Mouse (Mus musculus): ENCODE data around the gene Rgma. TPM values are rescaled to one million over a fixed set of nuclear protein-coding genes. Genes with fewer than 3 reads are reported as not detected.

Gene Rgma
- total RNA-seq, 1 experiment from 2014 or later: not detected

GRCm38 (mm10) chr7:73369992-73370391 is 5.3 kb upstream of the Rgma start:
- no peak; the same call in 1 of the 2 replicates for ATAC-seq (replicated peaks; ENCODE audit: low read depth, poor library complexity, severe bottlenecking)

DNA sequence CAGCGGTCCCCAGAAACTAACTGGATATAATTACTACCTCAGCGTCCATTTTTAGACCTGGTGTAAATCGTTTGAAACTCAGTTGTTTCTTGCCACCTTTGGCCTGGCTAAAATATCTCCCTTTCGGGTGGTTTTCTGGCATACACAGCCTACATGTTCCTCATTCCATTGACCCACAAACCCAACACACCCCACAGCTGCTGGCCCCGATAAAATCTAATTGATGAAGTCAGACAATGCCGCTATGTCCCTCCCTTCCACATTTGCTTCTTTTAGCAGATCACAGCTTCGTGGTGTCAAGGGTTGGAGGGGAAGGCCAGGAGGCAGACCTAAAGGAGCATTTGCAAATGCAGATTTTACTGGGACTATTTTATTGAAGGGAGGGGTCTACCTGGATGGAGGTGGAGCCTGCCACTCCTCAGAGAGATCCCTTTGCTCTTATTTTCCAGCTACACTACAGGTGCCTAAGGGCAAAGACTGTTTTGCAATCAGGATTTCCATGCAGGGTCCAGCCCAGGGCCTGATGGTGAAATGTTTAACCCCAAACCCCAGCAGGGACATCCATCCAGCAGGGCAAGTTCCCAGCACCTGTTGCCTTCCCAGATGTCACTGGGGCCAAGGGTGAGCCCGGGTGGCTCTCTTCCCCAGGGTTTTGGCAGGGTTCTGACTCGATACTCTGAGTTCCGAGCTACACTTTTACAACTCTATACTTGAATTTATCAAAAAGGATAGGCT is 3.6 kb upstream of the Rgma start:
- 0 out of 2 replicates have a peak, but pooled peaks have one; percentile 26 for ATAC-seq (replicated peaks; ENCODE audit: low read depth, poor library complexity, severe bottlenecking)

DNA sequence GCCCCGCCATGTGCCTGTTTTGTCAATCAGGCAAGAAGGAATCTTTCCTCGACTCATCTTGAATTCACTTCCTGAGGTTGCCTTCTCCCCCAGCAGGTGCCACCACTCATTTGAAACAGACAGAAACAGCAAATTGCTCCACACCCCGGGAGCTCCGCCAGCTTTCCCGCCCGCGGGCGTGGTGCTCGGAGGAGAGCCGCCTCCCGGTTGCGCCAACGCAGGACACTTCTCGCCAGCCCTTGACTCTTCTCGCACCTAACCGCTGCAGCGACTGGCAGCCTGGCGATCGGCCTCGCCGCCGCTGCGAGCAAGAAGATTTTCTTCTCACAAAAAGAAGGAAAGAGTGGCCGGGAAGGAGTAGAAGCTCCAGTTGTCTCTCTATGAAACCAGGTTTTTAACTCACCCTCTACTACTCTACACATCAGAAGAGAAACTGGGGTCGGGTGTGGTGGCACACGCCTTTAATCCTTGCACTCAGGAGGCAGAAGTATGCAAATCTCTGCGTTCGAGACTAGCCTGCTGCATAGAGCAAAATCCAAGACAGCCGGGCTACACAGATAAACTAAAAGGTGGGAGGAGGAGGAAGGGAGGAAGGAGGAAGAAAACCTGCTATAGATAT is 2.8 kb upstream of the Rgma start:
- ATAC-seq (replicated peaks; ENCODE audit: low read depth, poor library complexity, severe bottlenecking): peak; percentile 34; the same call in 1 of the 2 replicates

GRCm38 (mm10) chr7:73374727-73375126 is 582 bp upstream of the Rgma start:
- ATAC-seq (replicated peaks; ENCODE audit: low read depth, poor library complexity, severe bottlenecking): no peak

DNA sequence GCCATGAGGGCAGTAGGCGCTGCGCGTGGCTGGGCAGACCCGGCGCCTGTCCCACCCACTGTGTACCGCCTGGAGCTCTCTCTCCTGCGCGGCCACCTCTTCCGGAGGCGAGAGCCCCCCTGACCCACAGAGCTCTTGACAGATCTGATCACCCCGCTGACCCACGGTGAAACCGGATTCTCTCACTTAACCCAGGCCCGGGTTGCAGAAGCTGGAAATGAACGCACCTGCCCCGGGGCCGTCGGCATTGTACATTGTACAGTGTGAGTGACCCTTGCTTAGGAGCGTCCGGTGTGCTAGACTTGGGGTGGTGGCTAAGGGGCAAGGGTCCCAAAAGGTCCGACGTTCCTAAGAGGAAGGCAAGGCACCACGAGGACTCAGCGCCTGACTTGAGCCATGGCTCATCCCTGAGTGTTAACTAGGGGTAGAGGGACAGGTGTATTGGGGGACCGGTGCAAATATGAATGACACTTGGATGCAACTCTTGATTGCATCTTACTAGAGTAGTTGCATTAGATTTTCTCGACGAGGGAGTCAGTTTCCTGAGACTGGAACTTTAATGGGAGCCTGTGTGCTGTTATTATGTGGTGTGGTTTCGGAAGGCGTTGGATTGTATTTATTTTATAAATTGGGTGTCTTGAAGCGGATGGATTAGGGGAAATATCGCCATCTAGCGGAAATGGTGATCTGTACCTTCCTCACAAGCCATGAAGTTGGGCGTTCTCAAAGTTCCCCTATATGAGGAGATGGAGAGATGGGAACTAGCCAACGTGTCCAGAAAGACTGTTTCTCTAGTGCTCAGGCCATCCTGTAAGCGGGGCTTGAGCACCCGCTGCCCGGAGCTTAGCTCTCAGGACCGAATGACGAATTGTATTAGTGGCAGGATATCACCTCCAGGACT is 1.0 kb downstream of the Rgma start:
- ATAC-seq (replicated peaks; ENCODE audit: low read depth, poor library complexity, severe bottlenecking): peak; percentile 46

- ATAC-seq (replicated peaks; ENCODE audit: low read depth, poor library complexity, severe bottlenecking): no peak
These were observed 2.0 kb downstream of the Rgma start for GRCm38 (mm10) chr7:73377307-73377706.

DNA sequence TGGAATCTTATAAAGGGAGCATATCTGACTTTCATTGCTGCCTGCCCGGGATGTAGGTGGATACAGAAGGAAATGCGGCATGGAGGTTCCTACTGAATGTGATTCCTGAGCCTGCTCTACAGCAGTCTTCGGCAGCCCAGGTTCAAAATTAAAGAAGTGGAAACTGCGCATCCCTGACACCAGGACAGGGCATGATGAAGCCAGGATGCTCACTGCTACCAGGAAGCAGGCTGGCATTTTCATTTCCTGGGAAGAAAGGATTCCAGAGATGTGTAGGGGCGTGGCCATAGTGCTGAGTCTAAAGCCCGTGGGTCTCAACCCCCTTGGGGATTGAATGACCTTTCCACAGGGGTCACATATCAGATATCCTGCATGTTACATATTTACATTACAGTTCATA is 2.7 kb downstream of the Rgma start:
- ATAC-seq (replicated peaks; ENCODE audit: low read depth, poor library complexity, severe bottlenecking): no peak

DNA sequence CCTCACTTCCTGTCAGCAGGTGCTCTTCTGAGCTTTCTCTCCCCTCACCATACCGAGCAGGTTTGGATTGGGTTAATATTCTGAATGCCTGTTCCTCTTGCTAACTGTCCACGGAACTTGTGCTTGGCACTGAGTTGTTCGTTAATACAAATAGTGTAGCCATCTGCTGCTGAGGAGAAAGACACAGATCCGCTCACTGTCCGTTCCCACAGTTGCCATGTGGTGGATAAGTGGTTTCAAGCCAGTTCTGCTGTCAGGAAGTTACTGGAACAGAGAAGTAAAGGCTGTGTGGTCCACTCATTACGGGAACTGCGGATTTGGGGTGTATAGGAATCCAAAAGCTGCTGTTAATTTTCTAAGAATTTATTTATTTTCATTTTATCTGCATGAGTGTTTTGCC is 7.5 kb downstream of the Rgma start:
- no peak for ATAC-seq (replicated peaks; ENCODE audit: low read depth, poor library complexity, severe bottlenecking)

DNA sequence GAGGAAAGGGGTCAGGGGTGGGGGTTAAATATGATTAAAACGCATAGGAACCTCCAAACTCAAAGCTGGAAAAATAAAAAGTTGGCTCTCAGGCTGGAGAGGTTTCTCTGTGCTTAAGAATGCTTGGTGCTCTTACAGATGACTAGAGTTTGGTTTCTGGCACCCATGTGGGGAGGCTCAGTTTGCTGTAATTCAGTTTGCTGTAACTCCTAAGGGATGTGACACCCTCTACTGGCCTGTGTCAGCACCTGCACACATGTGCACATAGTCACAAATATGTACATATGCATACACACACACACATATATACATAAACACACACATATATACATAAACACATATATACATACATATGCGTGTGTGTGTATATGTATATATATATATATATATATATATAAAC is 13.6 kb downstream of the Rgma start:
- ATAC-seq (replicated peaks; ENCODE audit: low read depth, poor library complexity, severe bottlenecking): no peak

DNA sequence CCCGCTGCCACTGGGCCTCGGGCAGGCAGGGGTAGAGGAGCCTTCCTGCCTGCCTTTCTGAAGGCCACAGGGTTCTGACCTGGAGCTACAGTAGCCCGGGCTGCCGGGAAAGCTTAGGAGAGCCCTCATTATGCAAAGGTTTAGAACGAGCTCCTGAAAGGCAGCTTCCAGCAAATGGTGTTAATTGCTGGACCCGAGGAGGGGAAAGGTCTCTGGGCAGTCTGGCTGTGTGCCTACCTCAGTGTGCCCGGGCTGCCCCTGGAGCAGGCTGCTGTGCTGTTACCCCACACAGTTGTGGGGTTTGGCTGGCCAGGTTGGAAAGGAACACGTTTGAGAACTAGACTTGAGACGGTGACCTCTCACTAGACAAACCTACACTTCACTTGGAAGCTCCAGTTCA is 14.1 kb downstream of the Rgma start:
- ATAC-seq (replicated peaks; ENCODE audit: low read depth, poor library complexity, severe bottlenecking): no peak

DNA sequence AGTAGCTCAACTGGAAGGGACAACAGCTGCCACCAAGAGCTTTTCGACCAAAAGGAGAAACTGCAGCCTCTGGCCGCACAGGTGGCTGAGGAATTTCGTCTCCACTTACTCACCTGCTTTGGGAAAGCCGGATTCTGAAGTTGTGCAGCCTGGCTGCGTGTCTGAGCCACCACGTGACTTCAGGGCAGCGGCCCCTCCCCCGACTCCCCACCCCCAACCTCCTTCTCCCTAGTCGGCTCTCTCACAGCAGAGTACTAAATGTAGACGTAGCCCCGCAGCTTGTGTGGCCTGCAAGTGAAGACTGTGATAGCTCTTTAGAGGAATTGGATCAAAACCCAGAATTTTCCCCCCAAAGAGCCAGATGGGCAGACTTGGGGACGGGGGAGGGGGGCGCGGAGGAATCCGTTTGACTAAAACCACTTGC is 14.6 kb downstream of the Rgma start:
- no peak for ATAC-seq (replicated peaks; ENCODE audit: low read depth, poor library complexity, severe bottlenecking)

- no peak; the same call in 1 of the 2 replicates for ATAC-seq (replicated peaks; ENCODE audit: low read depth, poor library complexity, severe bottlenecking)
These were observed 15.2 kb downstream of the Rgma start for GRCm38 (mm10) chr7:73390426-73391001.

DNA sequence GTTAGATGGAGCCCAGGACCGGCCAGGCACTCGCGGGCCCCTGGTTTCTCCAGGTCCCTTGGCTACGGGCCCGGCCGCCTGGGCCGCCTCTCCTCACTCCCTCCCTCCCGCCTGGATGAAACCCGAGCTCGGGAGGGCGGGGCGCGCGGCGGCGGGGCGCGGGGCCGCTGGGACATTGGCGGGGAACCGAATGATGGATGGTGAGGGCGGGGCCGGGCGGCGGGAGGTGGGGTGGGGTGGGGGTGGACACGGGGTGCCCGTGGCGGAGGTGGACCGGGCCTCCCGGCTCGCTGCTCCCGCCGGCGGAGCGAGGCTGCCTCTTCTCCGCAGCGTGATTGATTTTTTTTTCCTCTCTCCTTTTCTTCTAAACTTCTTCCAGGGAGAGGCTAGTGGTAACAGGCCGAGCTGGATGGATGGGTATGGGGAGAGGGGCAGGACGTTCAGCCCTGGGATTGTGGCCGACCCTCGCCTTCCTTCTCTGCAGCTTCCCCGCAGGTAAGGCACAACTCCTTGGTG is 15.8 kb downstream of the Rgma start:
- ATAC-seq (replicated peaks; ENCODE audit: low read depth, poor library complexity, severe bottlenecking): peak; percentile 70

- no peak for ATAC-seq (replicated peaks; ENCODE audit: low read depth, poor library complexity, severe bottlenecking)
These were observed 16.4 kb downstream of the Rgma start for GRCm38 (mm10) chr7:73391518-73392321.

- ATAC-seq (replicated peaks; ENCODE audit: low read depth, poor library complexity, severe bottlenecking): no peak
These were observed 17.1 kb downstream of the Rgma start for GRCm38 (mm10) chr7:73392359-73392758.

GRCm38 (mm10) chr7:73393307-73394012 is 18.2 kb downstream of the Rgma start:
- no peak for ATAC-seq (replicated peaks; ENCODE audit: low read depth, poor library complexity, severe bottlenecking)

- ATAC-seq (replicated peaks; ENCODE audit: low read depth, poor library complexity, severe bottlenecking): no peak
These were observed 18.7 kb downstream of the Rgma start for GRCm38 (mm10) chr7:73394013-73394409.

DNA sequence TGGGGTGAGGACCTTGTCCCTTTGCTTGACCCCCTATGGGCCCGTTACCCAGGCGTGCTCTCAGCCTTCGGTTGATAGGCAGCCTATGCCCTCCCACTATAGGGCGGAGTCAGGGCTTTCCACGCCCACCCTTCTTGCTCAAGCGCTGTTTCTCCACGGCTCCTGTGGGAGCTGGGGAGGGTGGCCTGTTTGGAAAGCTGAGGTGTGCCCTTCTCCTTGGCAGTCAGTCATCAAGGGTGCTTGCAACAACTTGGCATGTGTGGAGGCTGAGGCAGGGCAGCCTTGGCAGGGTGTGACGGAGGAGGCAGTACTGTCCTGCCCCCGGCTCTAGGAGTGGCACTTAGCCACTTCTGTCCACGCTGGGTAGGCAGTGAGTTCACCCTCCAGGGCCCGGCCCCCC is 23.0 kb downstream of the Rgma start:
- peak; percentile 48; the same call in 1 of the 2 replicates for ATAC-seq (replicated peaks; ENCODE audit: low read depth, poor library complexity, severe bottlenecking)

Data from common myeloid progenitor, adult 5-6 weeks (primary cell).